Comparison of ENCODE assay signal across 8 mouse cellular contexts in the genomic region with DNA sequence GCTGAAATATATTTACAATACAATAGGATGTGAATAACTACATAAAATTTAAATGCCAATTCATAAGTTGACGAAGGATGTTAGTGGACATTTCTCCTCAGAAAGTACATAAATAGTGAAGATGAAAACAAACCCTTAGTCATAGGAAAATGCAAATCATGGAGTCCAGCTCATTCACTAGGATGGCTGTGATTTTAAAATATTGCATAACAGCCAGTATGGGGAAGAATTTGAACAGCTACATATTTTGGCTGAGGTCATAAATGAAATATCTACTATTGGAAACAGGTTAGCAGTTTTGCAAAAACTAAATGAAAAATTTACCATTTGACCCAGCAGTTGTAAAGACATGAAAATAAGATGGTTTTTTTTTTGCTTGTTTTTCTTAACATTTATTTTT. TPM values are rescaled to one million over a fixed set of nuclear protein-coding genes. Genes with fewer than 3 reads are reported as not detected.
DNase-seq lines count a peak whose midpoint lies in the region; ATAC-seq and TF ChIP-seq lines count a peak whose summit lies in the region.

No protein-coding gene starts in this region.

- H3K4me3 ChIP-seq in heart, embryonic 10.5 days, result peak overlapping the region; percentile 69
- peak overlapping the region; percentile 87 for H3K4me3 ChIP-seq in E14TG2a.4 (replicated peaks; ENCODE audit: low read length)
- H3K4me3 ChIP-seq in forebrain, postnatal 0 days (ENCODE audit: low read depth, low read length), result peak overlapping the region; percentile 71
- peak overlapping the region; percentile 54; the same call in 1 of the 2 replicates for H3K4me3 ChIP-seq in liver, postnatal 0 days (ENCODE audit: low read depth, low read length)

- no peak for ATAC-seq in forebrain, postnatal 0 days
- no peak for ATAC-seq in liver, postnatal 0 days

- H3K4me1 ChIP-seq in heart, embryonic 10.5 days, result no peaks in the 10 kb centered on the region
- no peaks in the 10 kb centered on the region for H3K4me1 ChIP-seq in E14TG2a.4 (replicated peaks; ENCODE audit: low read depth, low read length)
- no peaks in the 10 kb centered on the region for H3K4me1 ChIP-seq in forebrain, postnatal 0 days (ENCODE audit: insufficient read depth)
- H3K4me1 ChIP-seq in liver, postnatal 0 days (ENCODE audit: insufficient read depth), result no peaks in the 10 kb centered on the region

- H3K9me3 ChIP-seq in heart, embryonic 10.5 days, result no peaks in the 10 kb centered on the region
- H3K9me3 ChIP-seq in E14TG2a.4 (ENCODE audit: low read length), result no peaks in the 10 kb centered on the region
- H3K9me3 ChIP-seq in forebrain, postnatal 0 days (ENCODE audit: low read length), result no peaks in the 10 kb centered on the region
- no peaks in the 10 kb centered on the region for H3K9me3 ChIP-seq in liver, postnatal 0 days (ENCODE audit: low read length)

- TF ChIP-seq CTCF in E14TG2a.4 (conservative IDR thresholded peaks at IDR 0.05; ENCODE audit: low read length), result no peak
- TF ChIP-seq CTCF in forebrain, postnatal 0 days (IDR thresholded peaks at IDR 0.05; ENCODE audit: low read depth), result no peak
- TF ChIP-seq CTCF in liver, postnatal 0 days (IDR thresholded peaks at IDR 0.05; ENCODE audit: low read depth), result no peak

- H3K27me3 ChIP-seq in heart, embryonic 10.5 days (ENCODE audit: insufficient read depth, poor library complexity, severe bottlenecking), result no peaks in the 10 kb centered on the region
- no peaks in the 10 kb centered on the region for H3K27me3 ChIP-seq in E14TG2a.4 (ENCODE audit: insufficient read depth, low read length)
- no peaks in the 10 kb centered on the region for H3K27me3 ChIP-seq in forebrain, postnatal 0 days (ENCODE audit: insufficient read depth, low read length)
- H3K27me3 ChIP-seq in liver, postnatal 0 days (ENCODE audit: insufficient read depth, low read length), result no peaks in the 10 kb centered on the region

- no peak for DNase-seq in heart, embryonic 10.5 days (ENCODE audit: low spot score)
- DNase-seq in heart, adult 8-10 months (ENCODE audit: low spot score), result no peak
- DNase-seq in forebrain, postnatal 0 days, result no peak
- no peak for DNase-seq in liver, postnatal 0 days
- no peak for DNase-seq in spleen, adult 18-20 months
- no peak for DNase-seq in lung, postnatal 36 days
- DNase-seq in gastrocnemius, postnatal 14 days, result no peak

- peak overlapping the region; percentile 50 for H3K4me2 ChIP-seq in forebrain, postnatal 0 days (ENCODE audit: low read depth)
- peak overlapping the region; percentile 74 for H3K4me2 ChIP-seq in liver, postnatal 0 days (ENCODE audit: low read depth, low read length)

- TF ChIP-seq EP300 in liver, postnatal 0 days (IDR thresholded peaks at IDR 0.05; ENCODE audit: low read depth), result no peak

- WGBS in heart, embryonic 10.5 days, result 40% methylated on average over 1 of the region's 1 CpGs
- 18% methylated on average over 1 of the region's 1 CpGs for WGBS in forebrain, postnatal 0 days
- 35% methylated on average over 1 of the region's 1 CpGs for WGBS in liver, postnatal 0 days (ENCODE audit: insufficient replicate concordance)

- H3K36me3 ChIP-seq in heart, embryonic 10.5 days, result no peaks in the 10 kb centered on the region
- no peaks in the 10 kb centered on the region for H3K36me3 ChIP-seq in E14TG2a.4 (ENCODE audit: insufficient read depth, low read length)
- H3K36me3 ChIP-seq in forebrain, postnatal 0 days (ENCODE audit: insufficient read depth), result no peaks in the 10 kb centered on the region
- H3K36me3 ChIP-seq in liver, postnatal 0 days (replicated peaks; ENCODE audit: insufficient read depth, low read length), result no peaks in the 10 kb centered on the region

- intact Hi-C loops in gastrocnemius, postnatal 14 days (cut with DNase I; ENCODE audit: low total_unique reads), result no loop called here

- peak overlapping the region; percentile 88; the same call in 1 of the 2 replicates for H3K27ac ChIP-seq in heart, embryonic 10.5 days
- peak overlapping the region; percentile 90 for H3K27ac ChIP-seq in forebrain, postnatal 0 days (ENCODE audit: low read depth, low read length)
- H3K27ac ChIP-seq in liver, postnatal 0 days (ENCODE audit: low read depth), result no peak overlapping the region

- H3K9ac ChIP-seq in forebrain, postnatal 0 days, result peak overlapping the region; percentile 90
- H3K9ac ChIP-seq in liver, postnatal 0 days (replicated peaks), result no peak overlapping the region

RNA-seq across cellular contexts. Expression of a gene that starts 0.6 kb away (rescaled TPM):
- 11.9 and 12.7 TPM in 2 replicates for polyA plus RNA-seq in heart, embryonic 10.5 days (2016; fragmentation: Nextera tagmentation; extraction: Ambion mirVana)
- 10 to 100 TPM in 3 of 4 experiments, 1 to 10 TPM in 1; 9.1 to 13.4 (median 12.2) TPM for total RNA-seq in heart, adult 8-10 months (2022)
- total RNA-seq in forebrain, postnatal 0 days (2014; rRNA removed), result 21.8 and 26.8 TPM in 2 replicates
- 15.0 and 15.2 TPM in 2 replicates for polyA plus RNA-seq in forebrain, postnatal 0 days (2015; fragmentation: Nextera tagmentation; extraction: Ambion mirVana)
- 6.0 and 6.4 TPM in 2 replicates for polyA plus RNA-seq in liver, postnatal 0 days (2015; fragmentation: Nextera tagmentation; extraction: Ambion mirVana)
- total RNA-seq in gastrocnemius, postnatal 14 days (2021), result 1 to 10 TPM; 6.5 to 7.4 TPM
